Mouse (Mus musculus): Measurements from ENCODE around the gene Trappc1.

DNA sequence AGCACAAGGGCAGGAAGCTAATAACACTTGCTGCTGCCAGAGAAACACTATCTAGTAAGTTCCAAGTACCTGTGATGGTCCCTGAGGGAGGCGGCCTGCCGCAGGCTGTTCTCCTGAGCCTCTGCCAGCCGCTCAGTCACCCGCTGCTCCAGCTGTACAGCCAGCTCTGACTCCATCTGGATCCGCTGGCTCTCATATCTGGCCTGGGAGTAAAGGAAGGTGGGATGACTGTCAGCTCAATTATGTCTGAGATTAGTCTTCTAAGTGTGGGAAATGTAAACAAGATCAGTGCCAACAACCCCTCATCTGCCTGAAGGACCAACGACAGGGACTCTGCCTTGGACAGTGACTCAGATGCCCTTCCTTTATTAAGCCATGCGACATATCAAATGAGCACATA is 12.5 kb upstream of the Trappc1 start:
- TF ChIP-seq CTCF (conservative IDR thresholded peaks at IDR 0.05; ENCODE audit: low read length), result no peak
- no peak for TF ChIP-seq NANOG (IDR thresholded peaks at IDR 0.05; ENCODE audit: borderline replicate concordance, low read length)
- no peak for TF ChIP-seq POU5F1 (IDR thresholded peaks at IDR 0.05; ENCODE audit: borderline replicate concordance, low read length)
